Mouse (Mus musculus) hematopoietic multipotent progenitor cell, adult 10-12 weeks (in vitro differentiated cells): Measurements from ENCODE around the gene Olfr557. TPM values are rescaled to one million over a fixed set of nuclear protein-coding genes. Genes with fewer than 3 reads are reported as not detected.

Source experiments
- polyA plus RNA-seq: library from polyadenylated mRNA; stranded (reverse); fragments of >175 nt; gene quantifications from 2 replicates; pipeline ENCODE4 v1.2.3, GENCODE M21; 2012; ENCODE audit warnings: low replicate concordance

Olfr557 gene
- not detected in 2 replicates for polyA plus RNA-seq

DNA sequence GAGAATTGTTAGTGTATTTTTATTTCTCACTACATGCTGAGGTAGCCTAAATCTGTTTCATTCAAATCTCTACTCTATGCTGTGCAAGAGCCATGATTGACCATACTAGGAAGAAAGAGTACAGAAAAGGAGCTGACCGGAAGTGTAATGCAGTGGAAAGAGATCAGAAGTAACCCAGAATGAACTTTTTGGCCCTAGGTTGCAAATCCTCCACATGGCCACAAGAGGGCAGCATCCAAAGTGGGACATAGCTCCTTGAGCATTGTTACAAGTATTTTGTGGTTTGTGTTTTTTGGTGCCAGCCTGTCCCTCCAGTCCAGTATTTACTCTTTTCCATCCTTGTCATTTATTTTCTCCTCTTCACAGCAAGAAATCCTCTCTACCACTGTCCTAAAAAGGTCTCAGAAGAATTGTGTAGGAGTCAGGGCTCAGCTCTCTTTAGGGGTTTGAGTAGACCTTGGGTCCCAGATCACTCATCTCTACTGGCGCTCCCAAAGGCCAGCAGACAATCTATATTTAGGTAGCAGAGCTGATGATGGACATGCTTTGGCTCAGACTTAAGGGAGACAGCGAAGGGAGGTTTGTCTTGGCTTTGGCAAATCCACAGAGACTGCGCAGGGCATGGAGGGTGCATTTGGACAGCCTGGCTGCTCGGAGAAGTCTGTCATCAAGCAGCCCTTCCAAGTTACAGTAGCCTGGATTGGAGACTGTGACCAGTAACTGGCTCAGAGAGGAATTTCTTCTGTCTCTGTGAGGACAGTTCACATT is at the start of gene Olfr557:
Gene Olfr557, plus strand, starts transcription at position 553 of the 768 bp plus-strand sequence.

DNA sequence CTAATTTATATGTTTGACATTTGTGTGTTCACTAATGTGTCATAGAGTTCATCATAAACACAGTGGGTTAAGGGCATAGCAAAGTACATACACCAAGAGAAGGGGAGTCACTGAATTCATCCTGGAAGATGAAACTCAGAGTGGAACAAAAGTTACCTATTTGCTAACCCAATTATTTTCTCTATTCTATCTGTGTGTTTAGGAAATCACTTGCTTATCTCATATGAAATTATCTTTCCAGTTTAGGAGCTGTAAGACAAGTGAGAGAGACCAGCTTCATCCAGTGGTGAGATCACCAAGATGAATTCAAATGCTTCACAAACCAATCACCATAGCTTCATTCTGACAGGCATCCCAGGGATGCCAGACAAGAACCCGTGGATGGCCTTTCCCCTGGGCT is 37.2 kb upstream of the Olfr557 start, which contains the start of gene Olfr555:
Gene Olfr555, plus strand, starts transcription at position 301 of the 400 bp plus-strand sequence.

DNA sequence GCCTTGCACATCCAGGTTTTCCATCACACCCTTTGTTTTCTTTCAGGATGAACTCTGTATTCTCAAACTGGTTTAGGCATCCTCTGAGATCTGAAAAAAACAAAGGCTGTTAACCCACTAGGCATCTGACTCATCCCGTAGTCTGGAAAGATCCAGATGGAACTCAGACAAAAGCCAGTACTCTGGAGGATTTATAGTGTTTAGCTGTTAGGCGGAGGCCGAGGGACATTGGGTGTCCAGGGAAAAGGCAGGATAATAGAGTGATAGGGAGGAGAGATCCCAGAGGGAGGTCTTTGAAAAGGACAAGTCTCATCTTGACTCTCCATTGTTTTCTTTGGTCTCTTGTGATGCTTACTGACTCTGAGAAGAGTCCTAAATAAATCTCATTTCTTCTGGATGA is 31.1 kb upstream of the Olfr557 start, which contains the start of gene Olfr556:
Gene Olfr556, plus strand, starts transcription at position 301 of the 400 bp plus-strand sequence.

DNA sequence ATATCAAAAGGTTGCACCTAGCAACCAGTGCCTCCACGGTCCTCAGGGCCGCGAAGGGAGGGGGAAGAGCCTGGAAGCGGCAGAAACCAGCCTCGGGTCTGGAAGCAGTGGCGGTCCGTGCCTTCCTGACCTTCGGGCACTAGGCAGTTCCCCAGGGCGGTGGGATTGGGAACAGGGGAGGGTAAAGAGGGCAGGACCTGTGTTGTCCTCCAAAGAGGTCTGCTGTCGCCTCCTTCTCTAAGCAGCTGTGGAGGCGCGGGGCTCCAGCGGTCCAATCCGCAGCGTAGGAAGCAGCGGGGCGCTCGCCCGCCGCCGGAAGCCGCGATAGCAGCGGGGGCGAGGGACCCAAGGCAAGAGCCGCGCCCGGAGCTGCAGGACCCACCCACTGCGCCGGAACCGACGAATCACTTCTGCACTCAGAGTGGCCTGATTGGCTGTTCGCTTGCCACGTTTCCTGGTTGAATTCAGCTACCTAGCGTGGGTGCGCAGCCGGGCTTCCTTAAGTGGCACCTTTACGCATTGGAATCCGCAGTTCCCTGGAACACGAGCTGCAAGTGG is 8.7 kb upstream of the Olfr557 start, which contains the start of gene Trim68:
Gene Trim68, minus strand, starts transcription at position 384 of the 558 bp plus-strand sequence.

DNA sequence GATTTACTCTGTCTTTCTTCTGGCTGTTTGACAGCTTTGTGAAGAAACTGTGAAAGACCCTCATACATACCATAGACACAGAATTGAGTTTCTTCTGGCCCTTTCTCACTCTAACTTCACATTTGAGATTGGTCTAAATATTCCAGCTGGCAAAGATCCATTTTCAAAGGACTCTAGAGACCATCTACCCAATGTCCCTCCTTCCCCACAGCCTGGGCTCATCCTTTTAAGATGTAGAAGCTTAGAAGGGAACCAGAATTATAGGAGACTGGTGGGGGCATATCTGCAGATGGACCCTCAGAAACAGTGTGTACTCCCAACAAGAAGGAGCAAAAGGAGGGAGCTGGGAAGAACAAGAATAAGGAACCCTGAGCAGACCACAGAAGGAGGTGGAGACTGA is 6.2 kb downstream of the Olfr557 start, which contains the start of gene Olfr558:
Gene Olfr558, plus strand, starts transcription at position 301 of the 400 bp plus-strand sequence.

DNA sequence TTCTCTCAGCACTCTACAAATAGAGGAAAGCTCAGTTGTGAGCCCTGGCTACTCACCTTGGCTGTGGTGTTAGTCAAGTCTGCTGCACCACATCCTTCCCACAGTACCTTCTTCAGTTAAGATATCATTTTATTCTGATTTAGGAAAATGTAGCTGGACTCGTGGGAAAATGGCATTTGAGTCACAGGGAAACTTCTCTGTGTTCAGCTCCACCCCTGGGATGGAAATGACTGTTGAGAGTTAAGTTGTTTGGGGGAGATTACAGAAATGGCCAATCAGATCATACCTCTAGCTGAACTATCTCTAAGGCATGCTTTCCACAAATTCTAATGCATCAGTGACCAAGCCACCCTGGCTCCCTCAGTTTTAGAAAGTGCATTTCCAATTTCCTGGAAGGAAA is 23.3 kb downstream of the Olfr557 start, which contains the start of gene Olfr33:
Gene Olfr33, minus strand, starts transcription at position 101 of the 400 bp plus-strand sequence.

DNA sequence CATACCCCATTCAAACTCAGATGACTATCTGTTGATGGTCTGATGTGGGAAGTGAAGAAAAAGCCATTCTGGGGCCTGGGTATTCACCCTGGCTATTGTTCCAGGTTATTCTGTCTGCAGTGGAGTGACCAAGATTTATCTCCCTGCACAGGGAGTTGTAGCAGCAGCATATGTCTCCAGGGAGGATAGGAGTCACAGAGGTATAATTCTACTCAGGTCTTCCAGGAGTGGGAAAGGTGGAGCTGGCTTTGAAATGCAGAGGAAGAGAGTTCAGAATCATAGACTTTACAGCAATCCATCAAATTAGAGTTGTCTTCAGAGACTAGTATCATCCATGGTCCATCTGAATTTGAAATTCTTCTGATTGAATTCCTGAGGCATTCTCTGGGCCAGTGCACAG is 31.7 kb downstream of the Olfr557 start, which contains the start of gene Olfr559:
Gene Olfr559, minus strand, starts transcription at position 101 of the 400 bp plus-strand sequence.

Other genes starting within 250 kb of the Olfr557 start
- not detected in 2 replicates for gene Olfr543, start 214.2 kb upstream of the Olfr557 start, polyA plus RNA-seq
- not detected in 2 replicates for gene Olfr544, start 207.6 kb upstream of the Olfr557 start, polyA plus RNA-seq
- gene Olfr545, start 196.3 kb upstream of the Olfr557 start, polyA plus RNA-seq: not detected in 2 replicates
- not detected in 2 replicates for gene Olfr547, start 161.2 kb upstream of the Olfr557 start, polyA plus RNA-seq
- not detected in 2 replicates for gene Olfr548-ps1, start 155.0 kb upstream of the Olfr557 start, polyA plus RNA-seq
- gene Olfr549, start 146.0 kb upstream of the Olfr557 start, polyA plus RNA-seq: not detected in 2 replicates
- 11.8 and 24.5 TPM in 2 replicates for gene Trim21, start 130.4 kb upstream of the Olfr557 start, polyA plus RNA-seq
- not detected in 2 replicates for gene Olfr550, start 124.5 kb upstream of the Olfr557 start, polyA plus RNA-seq
- not detected in 2 replicates for gene Olfr551, start 104.0 kb upstream of the Olfr557 start, polyA plus RNA-seq
- gene Olfr552, start 98.1 kb upstream of the Olfr557 start, polyA plus RNA-seq: not detected in 2 replicates
- gene Olfr553, start 77.7 kb upstream of the Olfr557 start, polyA plus RNA-seq: not detected in 2 replicates
- gene Olfr554, start 57.5 kb upstream of the Olfr557 start, polyA plus RNA-seq: not detected in 2 replicates
- not detected in 2 replicates for gene Olfr555, start 37.1 kb upstream of the Olfr557 start, polyA plus RNA-seq
- gene Olfr556, start 31.0 kb upstream of the Olfr557 start, polyA plus RNA-seq: not detected in 2 replicates
- 5.2 and 5.8 TPM in 2 replicates for gene Trim68, start 8.6 kb upstream of the Olfr557 start, polyA plus RNA-seq
- gene Olfr558, start 6.3 kb downstream of the Olfr557 start, polyA plus RNA-seq: not detected in 2 replicates
- gene Olfr33, start 23.2 kb downstream of the Olfr557 start, polyA plus RNA-seq: not detected in 2 replicates
- gene Olfr559, start 31.6 kb downstream of the Olfr557 start, polyA plus RNA-seq: not detected in 2 replicates
- not detected in 2 replicates for gene Olfr560, start 63.5 kb downstream of the Olfr557 start, polyA plus RNA-seq
- gene Olfr78, start 63.6 kb downstream of the Olfr557 start, polyA plus RNA-seq: not detected in 2 replicates
- gene Olfr561, start 75.3 kb downstream of the Olfr557 start, polyA plus RNA-seq: not detected in 2 replicates
- not detected in 2 replicates for gene Olfr564, start 107.6 kb downstream of the Olfr557 start, polyA plus RNA-seq
- not detected in 2 replicates for gene Olfr566, start 162.9 kb downstream of the Olfr557 start, polyA plus RNA-seq
- not detected in 2 replicates for gene Olfr568, start 181.2 kb downstream of the Olfr557 start, polyA plus RNA-seq
- not detected in 2 replicates for gene Olfr569, start 195.0 kb downstream of the Olfr557 start, polyA plus RNA-seq
- gene Olfr570, start 198.7 kb downstream of the Olfr557 start, polyA plus RNA-seq: not detected in 2 replicates
- gene Olfr571, start 221.6 kb downstream of the Olfr557 start, polyA plus RNA-seq: not detected in 2 replicates
- not detected in 2 replicates for gene Olfr572, start 228.5 kb downstream of the Olfr557 start, polyA plus RNA-seq
- not detected in 2 replicates for gene Olfr573-ps1, start 246.7 kb downstream of the Olfr557 start, polyA plus RNA-seq